Mouse (Mus musculus) megakaryocyte, embryonic 14.5 days (primary cell): ENCODE results near the gene AU021092. TPM values are rescaled to one million over a fixed set of nuclear protein-coding genes. Genes with fewer than 3 reads are reported as not detected.
A peak's percentile ranks its signal among the peaks of the same experiment; 100 is the strongest.
"Not testable (repeated sequence)": the region's sequence is repeated elsewhere in the genome, so short reads cannot be mapped to it uniquely, and the experiment has no call there.

Source experiments
- H3K27me3 ChIP-seq: replicated peaks from 2 replicates; pipeline ENCODE3; 2012; ENCODE audit warnings: inconsistent platforms
- H3K36me3 ChIP-seq: replicated peaks from 2 replicates; pipeline ENCODE3; 2012; ENCODE audit warnings: low read length, inconsistent platforms, mixed read lengths
- H3K4me1 ChIP-seq: 2 replicates; pipeline ENCODE4 v1.6.1; 2012; ENCODE audit warnings: inconsistent platforms
- H3K4me3 ChIP-seq: replicated peaks from 2 replicates; pipeline ENCODE3; 2012; ENCODE audit warnings: moderate library complexity, mild to moderate bottlenecking, inconsistent platforms
- H3K9me3 ChIP-seq: 2 replicates; pipeline ENCODE4 v1.6.1; 2012; ENCODE audit warnings: inconsistent platforms
- FLI1 ChIP-seq: IDR thresholded peaks from 2 replicates; pipeline ENCODE4 v1.6.1; 2012; ENCODE audit warnings: low read length, inconsistent platforms, mixed read lengths
- GATA1 ChIP-seq: IDR thresholded peaks from 3 replicates; pipeline ENCODE4 v1.6.1; 2012; ENCODE audit warnings: mixed read lengths, low read length, inconsistent platforms, borderline replicate concordance
- polyA plus RNA-seq: library from polyadenylated mRNA; stranded (reverse); fragments of >175 nt; gene quantifications from 2 replicates; pipeline ENCODE4 v1.2.3, GENCODE M21; 2012; ENCODE audit warnings: low replicate concordance; ENCODE audit not compliant: insufficient read depth

Gene AU021092
- polyA plus RNA-seq, 1 experiment: not detected

DNA sequence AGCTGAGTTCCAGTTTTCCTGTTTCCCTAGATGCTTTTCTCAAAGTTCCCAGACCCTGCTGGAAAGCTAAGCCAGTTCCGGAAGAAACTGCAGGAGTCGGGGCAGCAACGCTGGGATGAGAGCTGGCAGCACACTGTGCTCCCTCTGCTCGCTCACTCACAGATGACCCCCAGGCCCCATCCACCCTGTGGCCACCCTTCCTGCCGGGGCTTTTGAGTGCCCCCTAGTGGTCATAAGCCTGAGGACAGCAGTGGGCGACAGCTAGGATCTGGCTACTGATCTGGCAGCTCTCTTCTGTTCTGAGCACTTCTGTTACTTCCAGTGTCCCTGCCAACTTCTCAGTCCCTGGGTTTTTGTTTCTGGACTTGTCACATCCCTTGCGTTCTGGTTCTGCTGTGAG lies 22.3 kb upstream of the AU021092 start:
- H3K4me3 ChIP-seq: no peak overlapping the region
- no peak for TF ChIP-seq FLI1
- TF ChIP-seq GATA1: no peak
- H3K36me3 ChIP-seq: peaks cover 96% of the 10 kb centered on the region
- H3K4me1 ChIP-seq: no peaks in the 10 kb centered on the region
- no peaks in the 10 kb centered on the region for H3K9me3 ChIP-seq
- no peaks in the 10 kb centered on the region for H3K27me3 ChIP-seq

GRCm38 (mm10) chr16:5242882-5243281 lies 20.8 kb upstream of the AU021092 start:
- Histone ChIP-seq H3K9me3 (no peaks in the 10 kb centered on the region), H3K27me3 (no peaks in the 10 kb centered on the region), H3K4me3 (no peak overlapping the region), H3K36me3 (peaks cover 96% of the 10 kb centered on the region), H3K4me1 (no peaks in the 10 kb centered on the region)
- no peak for TF ChIP-seq FLI1
- no peak for TF ChIP-seq GATA1

- no peaks in the 10 kb centered on the region for H3K9me3 ChIP-seq
- no peaks in the 10 kb centered on the region for H3K27me3 ChIP-seq
- no peak for TF ChIP-seq FLI1
- TF ChIP-seq GATA1: no peak
- no peaks in the 10 kb centered on the region for H3K4me1 ChIP-seq
- no peak overlapping the region for H3K4me3 ChIP-seq
- peaks cover 94% of the 10 kb centered on the region for H3K36me3 ChIP-seq
These were observed 20.3 kb upstream of the AU021092 start for GRCm38 (mm10) chr16:5242355-5242754.

DNA sequence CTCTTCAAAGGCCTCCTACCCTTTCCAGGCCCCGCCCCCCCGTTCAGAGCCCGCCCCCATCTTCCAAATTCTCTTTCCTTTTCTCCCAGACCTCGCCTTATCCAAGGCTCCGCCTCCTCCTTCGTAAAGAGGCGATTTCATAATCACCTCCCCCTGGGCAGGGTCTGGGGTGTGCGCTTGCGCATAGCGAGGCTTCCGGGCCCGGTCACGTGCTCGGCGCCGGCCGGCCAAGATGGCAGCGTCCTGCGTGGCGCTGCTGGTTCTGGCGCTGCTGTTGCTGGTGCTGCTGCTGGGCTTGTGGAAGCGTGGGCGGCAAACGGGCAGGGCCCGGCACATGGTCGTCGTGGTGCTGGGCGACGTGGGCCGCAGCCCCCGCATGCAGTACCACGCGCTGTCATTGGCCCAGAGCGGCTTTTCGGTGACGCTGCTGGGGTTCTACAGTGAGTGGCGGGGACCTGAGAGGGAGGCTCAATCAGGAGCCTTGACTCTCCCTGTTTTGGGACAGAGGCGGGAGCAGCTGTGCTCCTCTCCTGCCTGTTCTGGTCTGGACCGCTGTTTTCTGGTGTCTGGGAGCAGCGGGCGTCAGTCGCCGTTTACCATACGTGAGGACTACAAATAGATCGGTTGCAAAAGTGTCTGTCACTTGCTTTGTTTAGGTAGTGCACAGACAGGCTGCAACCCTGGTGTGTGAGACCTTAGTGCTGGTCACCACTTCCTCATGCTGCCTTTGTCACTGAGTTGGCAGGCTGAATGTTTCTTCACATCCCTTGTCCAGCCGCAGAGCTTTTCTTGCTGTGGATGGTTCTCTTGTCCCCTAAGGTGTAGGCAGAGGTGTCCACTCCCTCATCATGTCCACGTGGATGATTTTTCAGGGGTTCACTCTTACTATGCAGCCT lies 11.6 kb upstream of the AU021092 start, which contains the start of gene Alg1:
Gene Alg1, plus strand, starts transcription at position 204 of the 896 bp plus-strand sequence.
- Histone ChIP-seq H3K27me3 (no peaks in the 10 kb centered on the region), H3K4me1 (peaks cover 26% of the 10 kb centered on the region), H3K4me3 (peak within 1 kb of the TSS; percentile 94), H3K36me3 (peaks cover 33% of the 10 kb centered on the region), H3K9me3 (peaks cover 13% of the 10 kb centered on the region)
- TF ChIP-seq FLI1 (no peak), GATA1 (no peak)

- H3K36me3 ChIP-seq: peaks cover 26% of the 10 kb centered on the region
- H3K9me3 ChIP-seq: peaks cover 13% of the 10 kb centered on the region
- TF ChIP-seq GATA1 (no peak), FLI1 (no peak)
- peaks cover 26% of the 10 kb centered on the region for H3K4me1 ChIP-seq
- no peaks in the 10 kb centered on the region for H3K27me3 ChIP-seq
- peak overlapping the region; percentile 94 for H3K4me3 ChIP-seq
These were observed 10.9 kb upstream of the AU021092 start for GRCm38 (mm10) chr16:5232982-5233381.

- H3K36me3 ChIP-seq, H3K4me3 ChIP-seq, H3K4me1 ChIP-seq, H3K27me3 ChIP-seq: not testable (repeated sequence)
- H3K9me3 ChIP-seq: peaks cover 13% of the 10 kb centered on the region
These were observed 6.0 kb upstream of the AU021092 start for GRCm38 (mm10) chr16:5228103-5228502.

DNA sequence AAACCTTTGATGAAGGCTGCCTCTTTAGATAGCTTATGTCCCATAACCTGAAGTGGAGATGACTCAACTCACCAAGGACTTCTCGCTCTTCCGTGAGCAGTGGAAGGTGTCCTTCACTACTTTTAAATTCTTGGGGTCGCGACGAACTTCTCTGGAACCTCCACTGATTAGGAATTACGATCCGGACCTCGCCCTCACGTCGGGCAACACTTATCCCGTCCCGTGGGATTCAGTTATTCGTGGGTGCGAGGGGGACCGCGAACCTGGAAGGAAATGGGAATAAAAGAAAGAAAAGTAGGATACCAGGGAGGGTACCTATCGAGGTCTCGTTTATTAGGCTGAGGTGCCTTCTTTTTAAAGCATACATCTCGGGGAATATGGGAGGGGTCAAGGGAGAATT lies 5.4 kb upstream of the AU021092 start:
- not testable (repeated sequence) for H3K4me1 ChIP-seq, H3K4me3 ChIP-seq, H3K27me3 ChIP-seq, H3K36me3 ChIP-seq
- peaks cover 13% of the 10 kb centered on the region for H3K9me3 ChIP-seq

DNA sequence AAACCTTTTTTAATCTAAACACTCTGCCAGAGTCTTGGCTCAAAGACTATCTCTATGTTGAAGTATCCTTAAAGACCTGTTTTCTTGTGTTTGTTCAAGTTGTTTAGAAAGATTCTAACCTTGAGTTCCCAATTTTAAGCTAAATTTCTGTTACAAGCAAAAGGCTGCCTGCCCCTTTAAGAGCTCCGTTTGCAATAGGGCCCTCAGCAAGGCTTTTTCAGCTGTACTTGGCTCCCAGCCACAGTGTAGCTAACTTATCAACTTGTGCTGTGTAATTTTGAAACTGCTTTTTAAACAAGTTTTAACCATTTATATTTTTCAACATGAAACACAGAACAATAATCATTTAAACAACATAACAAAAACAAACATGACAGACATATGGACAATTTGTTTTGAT lies 4.4 kb upstream of the AU021092 start:
- H3K4me3 ChIP-seq, H3K36me3 ChIP-seq, H3K4me1 ChIP-seq, H3K27me3 ChIP-seq: not testable (repeated sequence)
- H3K9me3 ChIP-seq: peaks cover 13% of the 10 kb centered on the region

DNA sequence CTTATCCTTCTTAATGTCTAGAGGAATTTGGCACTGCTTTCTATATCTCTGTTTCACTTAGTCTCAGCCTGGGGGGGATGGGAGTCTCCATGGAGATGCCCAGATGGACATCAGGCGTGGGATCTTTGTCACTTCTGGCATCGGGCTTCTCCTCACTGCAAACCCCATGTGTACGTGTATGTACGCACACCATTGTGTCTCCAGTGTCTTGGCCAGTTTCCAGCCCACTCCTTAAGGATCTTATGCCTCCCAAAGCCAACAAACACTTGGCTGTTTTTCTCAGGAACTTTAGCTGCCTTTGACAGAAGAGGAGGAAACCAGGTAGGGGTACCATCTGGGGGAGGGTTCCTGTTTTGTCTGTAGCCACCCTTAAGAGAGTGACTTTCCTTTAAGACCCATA lies 696 bp downstream of the AU021092 start:
- TF ChIP-seq FLI1 (no peak), GATA1 (no peak)
- Histone ChIP-seq H3K4me1 (peaks cover 7% of the 10 kb centered on the region), H3K4me3 (no peak overlapping the region), H3K27me3 (peaks cover 41% of the 10 kb centered on the region), H3K9me3 (no peaks in the 10 kb centered on the region), H3K36me3 (no peaks in the 10 kb centered on the region)

DNA sequence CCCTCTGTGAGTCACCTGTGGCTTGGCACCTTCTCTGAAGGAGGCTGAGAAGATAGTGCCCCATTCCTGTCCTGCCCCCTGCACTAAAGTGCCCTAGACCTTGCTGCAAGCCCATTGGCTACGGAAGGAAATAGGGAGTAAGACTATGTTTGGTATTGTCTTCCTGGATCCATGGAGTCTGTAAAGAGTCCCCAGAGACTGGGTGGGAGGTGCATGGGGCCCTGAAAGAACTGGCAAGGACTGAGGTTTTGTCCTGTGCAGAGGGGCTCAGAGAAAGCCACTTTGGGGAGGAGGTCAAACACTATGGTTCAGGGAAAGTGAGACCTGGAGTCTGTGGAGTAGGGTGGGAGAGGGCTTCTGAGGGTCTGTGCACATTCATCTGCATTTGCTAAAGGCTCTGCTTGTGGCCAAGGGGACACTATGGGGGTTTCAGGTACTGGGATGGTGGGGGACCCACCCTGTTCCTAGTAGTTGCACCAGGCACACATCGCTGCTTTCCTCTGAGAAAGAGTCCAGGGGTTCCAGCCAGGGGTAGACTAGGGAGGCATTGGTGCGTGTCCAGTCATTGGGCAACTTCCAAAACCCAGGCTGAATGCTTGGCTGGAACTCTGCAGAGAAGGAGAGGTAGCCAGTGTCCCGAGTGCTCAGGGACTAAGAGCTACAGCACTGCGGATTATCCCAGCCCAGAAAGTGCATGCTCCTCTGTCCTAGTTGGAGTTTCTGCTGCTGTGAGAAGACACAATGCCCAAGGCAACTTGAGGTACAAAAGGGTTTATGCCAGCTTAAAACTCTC lies 4.6 kb downstream of the AU021092 start:
- Histone ChIP-seq H3K9me3 (no peaks in the 10 kb centered on the region), H3K36me3 (no peaks in the 10 kb centered on the region), H3K4me1 (peaks cover 7% of the 10 kb centered on the region), H3K4me3 (no peak overlapping the region), H3K27me3 (peaks cover 46% of the 10 kb centered on the region)
- TF ChIP-seq FLI1 (no peak), GATA1 (no peak)
